Mouse (Mus musculus): Measurements from ENCODE around the gene Ccdc141. TPM values are rescaled to one million over a fixed set of nuclear protein-coding genes. Genes with fewer than 3 reads are reported as not detected.
A peak's percentile ranks its signal among the peaks of the same experiment; 100 is the strongest.

Gene Ccdc141
- polyA plus RNA-seq (2012; ENCODE audit: insufficient read depth, insufficient read length, missing spikeins) = 1.2 and 1.7 TPM in 2 replicates

DNA sequence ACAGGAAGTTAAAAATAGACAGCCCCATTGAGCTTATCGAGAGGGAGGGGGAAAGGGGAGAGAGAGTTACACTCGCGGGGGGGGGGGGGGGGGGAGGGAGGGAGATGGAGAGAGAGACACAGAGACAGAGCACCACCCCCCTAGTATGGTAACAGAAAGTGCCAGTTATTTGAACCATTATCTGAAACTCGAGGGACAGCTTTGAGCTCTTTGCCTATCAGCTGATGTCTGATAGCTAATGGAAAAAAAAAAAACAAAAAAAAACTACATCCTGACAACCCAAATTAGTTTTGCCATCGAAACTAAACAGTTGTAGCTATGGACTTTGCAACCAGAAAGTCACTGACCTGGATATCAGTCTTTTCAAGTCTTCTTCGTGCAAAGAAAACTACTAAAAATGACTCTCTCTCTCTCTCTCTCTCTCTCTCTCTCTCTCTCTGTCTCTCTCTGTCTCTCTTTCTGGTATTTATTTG lies at the start of gene Ccdc141:
Gene Ccdc141, minus strand, starts transcription at position 4 of the 473 bp plus-strand sequence.
- peaks cover 7% of the 10 kb centered on the region; the same call in 1 of the 2 replicates for H3K4me1 ChIP-seq (ENCODE audit: control insufficient read depth, insufficient read depth, insufficient read length, low read length)
- H3K4me3 ChIP-seq (ENCODE audit: insufficient read depth, low read depth, low read length) = peak within 1 kb of the TSS; percentile 68

DNA sequence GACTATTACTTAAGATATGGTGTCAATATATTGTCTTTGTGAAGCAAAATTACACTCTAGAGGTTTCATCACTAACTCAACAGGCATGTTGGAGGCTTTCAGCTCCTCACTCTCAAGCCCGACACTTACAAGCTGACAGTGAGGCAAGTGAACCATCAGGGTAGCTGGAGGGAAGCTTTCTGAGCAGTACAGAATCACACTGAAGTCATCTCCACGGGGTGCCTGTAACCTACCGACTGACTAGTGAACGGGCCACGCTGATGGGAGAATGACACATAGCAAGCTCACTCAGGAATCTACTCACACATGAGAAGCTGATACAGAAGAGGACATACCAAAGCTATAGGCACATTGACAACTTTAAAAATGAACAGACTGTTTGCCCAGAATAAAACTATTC lies 42.4 kb upstream of the Ccdc141 start:
- no peak overlapping the region for H3K4me3 ChIP-seq (ENCODE audit: insufficient read depth, low read depth, low read length)
- no peaks in the 10 kb centered on the region for H3K4me1 ChIP-seq (ENCODE audit: control insufficient read depth, insufficient read depth, insufficient read length, low read length)
- H3K27ac ChIP-seq (replicated peaks; ENCODE audit: low read depth, low read length) = no peak overlapping the region

More for the DNA sequence above, at the start of gene Ccdc141:
- H3K27ac ChIP-seq (replicated peaks; ENCODE audit: low read depth, low read length) = peak within 1 kb of the TSS; percentile 39; the same call in 1 of the 2 replicates

DNA sequence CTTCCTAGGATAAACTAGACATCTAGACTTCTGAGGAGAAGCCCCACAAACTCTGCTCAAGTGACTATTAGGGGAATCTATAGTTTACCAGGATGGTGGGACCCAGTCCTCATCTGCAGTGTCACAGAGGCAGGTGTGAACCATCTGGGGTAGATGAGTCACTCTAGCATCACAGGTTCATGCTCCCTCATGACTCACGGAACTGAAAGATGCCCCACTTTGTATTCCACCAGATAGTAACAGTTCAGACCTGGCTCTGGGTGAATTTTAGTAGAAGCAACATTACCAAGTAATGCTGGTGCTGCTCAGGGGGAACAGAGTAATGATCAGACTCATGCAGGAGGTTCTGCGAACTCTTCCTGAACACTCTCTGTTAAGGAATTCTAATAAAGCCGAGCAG lies 36.5 kb upstream of the Ccdc141 start:
- H3K4me1 ChIP-seq (ENCODE audit: control insufficient read depth, insufficient read depth, insufficient read length, low read length) = no peaks in the 10 kb centered on the region
- no peak overlapping the region for H3K27ac ChIP-seq (replicated peaks; ENCODE audit: low read depth, low read length)
- no peak overlapping the region for H3K4me3 ChIP-seq (ENCODE audit: insufficient read depth, low read depth, low read length)

DNA sequence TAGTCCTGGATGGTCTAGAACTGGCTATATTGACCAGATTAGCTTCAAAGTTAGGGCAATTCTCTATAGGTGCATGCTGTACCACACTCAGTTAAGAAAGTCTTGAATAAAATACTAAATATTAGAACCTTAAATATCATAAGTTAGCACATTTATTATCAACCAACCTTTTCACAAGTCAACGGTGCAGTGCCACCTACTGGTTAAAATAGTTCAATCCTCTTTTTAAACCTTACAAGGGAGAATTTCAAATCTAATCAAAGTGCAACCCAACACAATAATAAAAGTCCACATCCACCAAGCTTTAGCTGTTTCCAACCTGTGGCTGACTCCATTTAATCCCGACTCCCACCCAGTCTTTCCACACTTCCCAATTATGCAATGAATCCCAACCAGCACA lies 33.5 kb upstream of the Ccdc141 start:
- Histone ChIP-seq H3K4me3 (ENCODE audit: insufficient read depth, low read depth, low read length) (no peak overlapping the region), H3K4me1 (ENCODE audit: control insufficient read depth, insufficient read depth, insufficient read length, low read length) (no peaks in the 10 kb centered on the region)

DNA sequence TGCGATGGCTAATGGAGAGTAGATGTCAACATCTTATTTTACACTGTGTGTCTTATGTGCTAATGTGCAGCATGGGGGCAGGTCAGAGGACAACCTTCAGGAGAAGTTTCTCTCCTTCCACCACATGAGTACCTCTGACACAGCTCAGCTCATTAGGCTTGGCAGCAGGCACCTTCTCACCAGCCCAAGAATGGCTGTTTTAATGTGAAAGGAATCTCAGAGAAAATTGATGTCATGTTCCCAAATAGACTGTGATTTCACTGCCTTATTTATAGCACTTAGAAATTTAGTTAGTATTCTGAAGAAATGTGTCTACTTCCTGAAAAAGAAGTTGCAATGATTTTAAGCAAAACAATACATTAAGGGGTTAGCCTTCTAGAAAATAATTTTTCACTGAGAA lies 31.5 kb upstream of the Ccdc141 start:
- Histone ChIP-seq H3K4me3 (ENCODE audit: insufficient read depth, low read depth, low read length) (no peak overlapping the region), H3K27ac (replicated peaks; ENCODE audit: low read depth, low read length) (no peak overlapping the region)

More for the DNA sequence above, 33.5 kb upstream of the Ccdc141 start:
- no peak overlapping the region for H3K27ac ChIP-seq (replicated peaks; ENCODE audit: low read depth, low read length)

DNA sequence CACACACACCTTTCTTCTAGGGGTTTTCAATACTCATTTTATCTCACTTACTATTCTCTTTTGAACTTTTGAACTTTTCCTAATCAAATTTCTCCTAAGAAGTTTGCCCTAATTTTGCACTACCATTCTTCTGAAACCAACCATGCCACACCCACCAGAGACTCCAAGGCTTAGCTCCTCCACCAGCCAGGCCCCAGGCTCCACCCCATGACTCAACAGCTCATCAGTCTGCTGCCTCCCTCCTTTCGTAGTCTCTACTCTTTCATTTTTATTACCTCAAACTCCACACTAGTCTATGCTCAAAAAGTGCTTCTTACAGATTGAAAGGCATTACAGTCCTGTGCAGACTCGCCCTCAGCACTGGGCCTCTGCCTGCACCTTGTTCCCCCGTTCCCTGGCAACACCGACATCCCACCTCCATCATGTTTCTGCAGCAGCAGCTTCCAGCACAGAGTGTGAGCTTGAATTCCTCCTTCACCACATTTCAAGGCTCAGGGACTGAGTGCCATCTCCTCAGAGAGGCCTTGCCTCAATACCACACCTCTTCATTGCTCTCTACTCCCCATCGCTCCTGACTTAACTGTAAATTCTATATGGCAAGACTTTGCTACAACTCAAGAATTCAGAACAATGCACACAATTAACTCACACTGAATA lies 30.6 kb upstream of the Ccdc141 start:
- Histone ChIP-seq H3K4me1 (ENCODE audit: control insufficient read depth, insufficient read depth, insufficient read length, low read length) (no peaks in the 10 kb centered on the region), H3K4me3 (ENCODE audit: insufficient read depth, low read depth, low read length) (no peak overlapping the region), H3K27ac (replicated peaks; ENCODE audit: low read depth, low read length) (no peak overlapping the region)

More for the DNA sequence above, 31.5 kb upstream of the Ccdc141 start:
- H3K4me1 ChIP-seq (ENCODE audit: control insufficient read depth, insufficient read depth, insufficient read length, low read length) = no peaks in the 10 kb centered on the region

DNA sequence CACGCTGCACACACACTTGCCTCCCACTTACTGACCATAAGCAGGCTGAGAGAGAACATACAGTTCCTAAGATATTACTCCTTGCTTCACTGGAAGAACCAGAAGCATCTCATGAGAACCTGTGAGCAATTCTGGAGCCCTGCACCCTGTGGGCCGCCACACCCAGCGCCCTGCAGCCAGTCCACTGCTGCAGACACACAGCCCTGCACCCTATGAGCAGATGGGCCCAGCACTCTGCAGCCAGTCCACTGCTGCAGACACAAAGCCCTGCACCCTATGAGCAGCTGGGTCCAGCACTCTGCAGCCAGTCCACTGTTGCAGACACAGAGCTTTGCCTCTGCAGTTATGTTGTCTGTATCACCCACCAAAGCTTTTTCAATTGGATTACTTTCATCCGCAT lies 29.9 kb upstream of the Ccdc141 start:
- Histone ChIP-seq H3K27ac (replicated peaks; ENCODE audit: low read depth, low read length) (no peak overlapping the region), H3K4me1 (ENCODE audit: control insufficient read depth, insufficient read depth, insufficient read length, low read length) (no peaks in the 10 kb centered on the region), H3K4me3 (ENCODE audit: insufficient read depth, low read depth, low read length) (no peak overlapping the region)

DNA sequence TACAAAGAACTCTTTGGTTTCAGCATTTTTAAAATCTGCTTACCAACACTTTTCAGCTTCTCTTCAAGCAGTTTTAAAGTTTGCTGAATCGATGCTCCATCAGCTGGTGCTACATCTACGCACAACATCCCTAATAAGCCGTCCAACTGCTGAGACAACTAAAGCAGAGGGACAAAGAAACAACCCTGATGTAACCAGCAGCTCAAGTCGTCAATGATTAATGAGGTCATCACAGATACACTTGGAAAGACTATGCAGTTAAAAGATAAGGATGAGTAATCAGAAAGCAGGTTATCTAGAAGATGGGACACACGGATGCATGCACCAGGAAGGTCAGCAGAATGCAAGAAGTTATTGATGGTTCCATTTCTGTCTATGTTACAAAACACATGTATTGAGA lies 27.8 kb upstream of the Ccdc141 start:
- H3K27ac ChIP-seq (replicated peaks; ENCODE audit: low read depth, low read length) = no peak overlapping the region
- H3K4me3 ChIP-seq (ENCODE audit: insufficient read depth, low read depth, low read length) = no peak overlapping the region
- no peaks in the 10 kb centered on the region for H3K4me1 ChIP-seq (ENCODE audit: control insufficient read depth, insufficient read depth, insufficient read length, low read length)

DNA sequence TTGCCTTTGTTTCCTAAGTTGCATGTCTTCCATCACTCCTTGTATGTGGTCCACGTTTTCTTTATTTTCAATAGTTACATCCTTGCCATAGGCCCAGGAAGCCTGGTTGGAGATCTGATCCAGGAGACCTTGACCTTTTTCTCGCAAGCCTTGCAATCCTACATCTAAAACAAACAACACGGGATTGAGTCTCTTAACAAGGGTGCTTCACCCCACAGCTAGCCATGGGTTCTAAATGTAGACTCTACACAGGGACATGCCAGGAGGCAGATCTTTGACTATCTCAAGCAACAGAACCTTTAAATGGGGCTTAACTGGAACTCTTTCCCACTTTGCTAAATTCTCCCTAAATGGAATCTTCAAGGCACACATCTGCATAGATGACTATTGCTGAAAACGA lies 26.4 kb upstream of the Ccdc141 start:
- H3K4me3 ChIP-seq (ENCODE audit: insufficient read depth, low read depth, low read length) = no peak overlapping the region
- H3K4me1 ChIP-seq (ENCODE audit: control insufficient read depth, insufficient read depth, insufficient read length, low read length) = no peaks in the 10 kb centered on the region
- H3K27ac ChIP-seq (replicated peaks; ENCODE audit: low read depth, low read length) = no peak overlapping the region

DNA sequence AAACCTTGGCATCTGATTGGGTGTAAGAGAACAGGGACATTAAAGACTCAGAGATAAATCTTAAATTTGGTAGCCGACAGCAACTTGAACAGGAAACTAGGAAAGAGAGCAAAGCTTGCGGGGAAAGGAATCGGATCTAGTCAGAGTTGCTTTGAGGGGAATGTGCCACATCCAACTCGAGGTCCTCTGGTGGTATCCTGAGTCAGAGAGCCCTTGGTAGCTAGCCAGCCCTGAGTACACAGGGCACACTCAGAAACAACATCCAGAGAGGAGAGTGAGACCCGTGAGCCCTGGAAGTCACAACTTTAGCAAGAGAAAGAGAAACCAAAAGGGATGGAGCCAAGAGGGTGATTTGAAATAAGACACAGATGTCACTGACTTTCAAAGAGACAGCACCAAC lies 24.6 kb upstream of the Ccdc141 start:
- no peak overlapping the region for H3K4me3 ChIP-seq (ENCODE audit: insufficient read depth, low read depth, low read length)
- H3K4me1 ChIP-seq (ENCODE audit: control insufficient read depth, insufficient read depth, insufficient read length, low read length) = no peaks in the 10 kb centered on the region
- H3K27ac ChIP-seq (replicated peaks; ENCODE audit: low read depth, low read length) = no peak overlapping the region

DNA sequence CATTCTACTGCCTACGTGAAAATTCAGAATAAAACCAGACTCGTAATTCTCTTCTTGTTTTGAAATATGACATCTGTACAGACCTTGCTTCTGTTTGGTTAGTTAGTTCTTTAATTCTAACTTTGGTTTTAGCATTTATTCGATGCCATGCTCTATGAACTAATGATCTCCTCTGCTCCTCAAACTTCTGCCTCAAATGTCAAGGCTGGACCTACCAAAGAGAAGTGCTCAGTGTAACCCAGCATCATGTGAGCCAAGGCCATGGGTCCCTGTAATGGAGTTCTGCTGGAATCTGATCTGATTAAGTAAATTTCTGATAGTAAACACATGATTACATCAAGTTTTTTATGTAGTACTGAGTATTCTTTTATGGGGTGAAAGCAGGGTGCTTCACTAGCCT lies 21.4 kb upstream of the Ccdc141 start:
- no peak overlapping the region for H3K27ac ChIP-seq (replicated peaks; ENCODE audit: low read depth, low read length)
- no peak overlapping the region for H3K4me3 ChIP-seq (ENCODE audit: insufficient read depth, low read depth, low read length)
- no peaks in the 10 kb centered on the region for H3K4me1 ChIP-seq (ENCODE audit: control insufficient read depth, insufficient read depth, insufficient read length, low read length)

DNA sequence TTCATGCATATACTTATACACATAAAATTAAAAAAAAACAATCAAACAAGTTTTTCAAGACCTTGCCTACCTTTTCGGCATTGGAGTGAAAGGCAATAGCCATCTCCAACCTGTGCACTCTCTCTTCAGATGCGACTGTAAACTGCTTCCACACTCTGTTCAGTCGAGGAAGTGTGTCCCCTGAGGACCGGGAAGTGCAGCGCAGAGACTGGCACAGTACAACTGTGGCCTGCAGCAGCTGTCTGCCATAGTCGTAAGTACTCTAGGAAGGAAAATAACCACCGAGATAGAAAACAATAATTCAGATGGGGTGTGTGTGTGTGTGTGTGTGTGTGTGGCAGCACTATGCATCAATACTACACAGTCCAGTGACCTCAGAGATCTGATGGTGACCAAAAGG lies 20.5 kb upstream of the Ccdc141 start:
- H3K27ac ChIP-seq (replicated peaks; ENCODE audit: low read depth, low read length) = no peak overlapping the region

DNA sequence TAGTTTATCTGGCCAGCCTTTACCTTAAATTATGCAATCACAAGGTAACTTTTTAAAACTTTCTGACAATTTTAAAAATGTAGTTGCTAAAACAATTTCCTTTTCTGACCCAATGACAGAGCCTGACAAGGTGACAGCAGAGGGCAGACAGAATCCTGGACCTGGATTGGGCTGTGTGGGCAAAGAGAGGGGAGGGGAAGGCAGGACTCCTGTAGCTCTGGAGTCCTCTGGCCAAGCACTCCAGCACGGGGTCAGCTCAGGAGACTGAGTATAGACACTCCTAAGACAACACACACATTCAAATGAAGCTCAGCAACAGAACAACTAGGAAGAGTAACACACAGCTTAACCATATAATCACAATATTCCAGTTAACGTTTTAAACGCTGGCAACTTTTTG lies 19.9 kb upstream of the Ccdc141 start:
- Histone ChIP-seq H3K4me3 (ENCODE audit: insufficient read depth, low read depth, low read length) (no peak overlapping the region), H3K27ac (replicated peaks; ENCODE audit: low read depth, low read length) (no peak overlapping the region), H3K4me1 (ENCODE audit: control insufficient read depth, insufficient read depth, insufficient read length, low read length) (no peaks in the 10 kb centered on the region)

More for the DNA sequence above, 20.5 kb upstream of the Ccdc141 start:
- H3K4me1 ChIP-seq (ENCODE audit: control insufficient read depth, insufficient read depth, insufficient read length, low read length) = no peaks in the 10 kb centered on the region
- H3K4me3 ChIP-seq (ENCODE audit: insufficient read depth, low read depth, low read length) = no peak overlapping the region

DNA sequence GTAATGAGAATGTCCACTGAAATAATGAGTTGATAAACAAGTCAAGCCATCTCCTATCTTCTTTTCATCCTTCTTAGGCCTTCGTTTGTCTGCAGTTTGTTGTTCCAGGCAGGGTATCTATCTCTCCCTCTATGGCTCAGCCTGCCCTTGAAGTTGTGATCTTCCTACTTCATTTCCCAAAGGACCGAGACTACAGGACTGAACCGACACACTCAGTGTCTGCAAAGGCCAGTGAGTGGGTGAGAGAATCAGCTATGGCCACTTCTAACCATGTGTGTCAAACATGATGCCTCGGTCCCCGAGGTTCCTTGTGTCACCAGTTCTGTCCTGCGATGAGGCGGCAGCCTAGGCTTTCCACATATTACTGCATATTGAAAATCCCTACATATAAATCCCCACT lies 19.2 kb upstream of the Ccdc141 start:
- H3K4me1 ChIP-seq (ENCODE audit: control insufficient read depth, insufficient read depth, insufficient read length, low read length) = no peaks in the 10 kb centered on the region
- no peak overlapping the region for H3K4me3 ChIP-seq (ENCODE audit: insufficient read depth, low read depth, low read length)
- no peak overlapping the region for H3K27ac ChIP-seq (replicated peaks; ENCODE audit: low read depth, low read length)

DNA sequence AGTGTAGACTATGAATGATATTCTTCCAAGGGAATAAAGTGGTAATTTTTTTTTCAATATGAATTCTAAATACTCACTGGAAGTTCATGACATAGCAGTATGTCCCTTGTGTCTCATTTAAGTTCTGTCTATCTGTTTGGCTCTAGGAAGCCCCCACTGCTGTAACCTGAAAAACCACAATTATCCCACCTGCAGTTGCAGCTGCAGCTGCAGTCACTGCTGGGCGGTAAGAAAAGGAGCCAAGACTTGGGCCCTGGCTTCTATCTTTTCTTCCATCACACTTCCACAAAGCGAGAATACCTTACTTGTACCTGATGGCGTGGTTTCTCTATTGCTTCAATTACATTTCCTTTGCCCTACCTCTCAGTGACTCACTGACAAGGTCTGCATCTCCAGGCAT lies 17.1 kb upstream of the Ccdc141 start:
- Histone ChIP-seq H3K4me1 (ENCODE audit: control insufficient read depth, insufficient read depth, insufficient read length, low read length) (no peaks in the 10 kb centered on the region), H3K4me3 (ENCODE audit: insufficient read depth, low read depth, low read length) (no peak overlapping the region), H3K27ac (replicated peaks; ENCODE audit: low read depth, low read length) (no peak overlapping the region)

DNA sequence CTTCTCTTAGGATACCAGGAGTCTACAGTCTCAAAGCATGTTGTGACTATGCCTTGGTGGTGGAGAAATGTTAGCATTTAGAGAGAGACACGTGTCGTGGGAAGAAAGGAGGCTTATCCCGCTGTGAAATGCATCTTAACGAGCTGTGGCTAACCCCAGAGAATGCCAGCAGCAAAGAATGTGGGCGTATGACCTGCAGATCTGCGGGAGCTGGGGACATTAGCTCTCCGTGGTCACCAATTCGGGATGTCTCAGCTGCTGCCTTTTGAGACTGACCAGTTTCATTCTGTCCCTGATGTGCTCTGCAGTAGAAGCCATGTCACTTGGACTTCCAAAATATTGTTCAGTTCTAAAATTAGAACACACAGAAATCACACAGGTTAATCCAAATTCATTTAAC lies 16.5 kb upstream of the Ccdc141 start:
- Histone ChIP-seq H3K4me1 (ENCODE audit: control insufficient read depth, insufficient read depth, insufficient read length, low read length) (no peaks in the 10 kb centered on the region), H3K27ac (replicated peaks; ENCODE audit: low read depth, low read length) (no peak overlapping the region), H3K4me3 (ENCODE audit: insufficient read depth, low read depth, low read length) (no peak overlapping the region)
